Mouse (Mus musculus) lung, postnatal 10 days (tissue): ENCODE data around the gene BC029722.

Experiments
- DNase-seq: peaks from one replicate; pipeline ENCODE4 v3.0.0; 2021

The BC029722 gene

GRCm38 (mm10) chr2:155778004-155778403 lies 41.2 kb downstream of the BC029722 start:
- DNase-seq = no peak

DNA sequence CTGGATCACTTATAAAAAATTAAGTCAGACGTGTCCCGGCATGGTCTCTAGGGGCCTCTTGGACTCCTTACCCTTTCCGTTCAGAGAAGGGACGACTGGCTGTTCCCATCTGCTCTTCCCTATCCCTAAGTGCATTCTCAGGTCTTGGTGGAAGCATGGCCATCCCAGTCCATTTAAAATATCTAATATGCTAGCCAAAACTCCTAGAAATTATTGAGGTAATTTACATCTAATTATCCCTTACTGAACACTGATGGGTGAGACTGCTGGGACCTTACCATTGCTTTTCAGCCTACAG lies 41.6 kb downstream of the BC029722 start:
- DNase-seq = no peak

DNA sequence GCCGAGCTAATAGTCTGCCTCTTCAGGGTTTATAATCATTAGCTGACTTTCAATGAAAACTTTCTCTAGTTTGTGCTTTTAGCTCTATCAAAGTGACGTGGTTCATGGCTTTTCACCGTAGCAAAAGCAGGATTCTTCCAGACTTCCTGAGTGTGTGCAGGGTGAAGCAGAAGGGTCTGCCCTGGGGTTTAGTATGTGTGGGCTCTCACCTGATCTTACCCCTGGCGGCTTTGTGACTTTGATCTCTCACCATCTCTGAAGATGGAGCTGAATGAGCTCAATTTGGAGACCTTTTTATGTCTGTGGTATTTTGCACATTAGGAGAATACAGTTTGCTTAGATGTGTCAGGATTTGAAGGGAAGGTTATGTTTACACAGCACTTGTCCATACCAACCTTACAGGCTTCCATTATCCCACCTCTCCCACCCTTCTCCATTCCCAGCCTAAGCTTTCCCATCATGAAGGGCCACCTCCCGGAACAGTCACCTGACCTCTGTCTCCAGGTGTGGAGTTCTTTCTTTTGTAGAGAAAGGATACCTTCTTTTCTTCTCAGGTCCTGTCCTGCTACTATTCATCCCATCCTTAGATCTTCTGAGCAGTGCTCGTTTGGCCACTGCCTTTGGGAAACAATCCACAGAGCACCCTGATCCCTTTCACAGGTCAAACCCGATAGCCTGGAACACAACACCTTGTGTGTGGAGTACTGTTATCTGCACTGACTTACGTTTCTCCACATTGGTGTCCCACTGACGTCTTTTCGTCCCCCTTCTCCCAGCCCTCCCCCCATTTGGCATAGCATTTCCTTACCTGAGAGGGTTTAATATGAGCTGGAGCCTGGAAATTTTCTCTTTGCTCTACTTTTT lies 42.2 kb downstream of the BC029722 start:
- DNase-seq = no peak

GRCm38 (mm10) chr2:155775685-155776263 lies 43.5 kb downstream of the BC029722 start:
- peak; percentile 79 for DNase-seq

DNA sequence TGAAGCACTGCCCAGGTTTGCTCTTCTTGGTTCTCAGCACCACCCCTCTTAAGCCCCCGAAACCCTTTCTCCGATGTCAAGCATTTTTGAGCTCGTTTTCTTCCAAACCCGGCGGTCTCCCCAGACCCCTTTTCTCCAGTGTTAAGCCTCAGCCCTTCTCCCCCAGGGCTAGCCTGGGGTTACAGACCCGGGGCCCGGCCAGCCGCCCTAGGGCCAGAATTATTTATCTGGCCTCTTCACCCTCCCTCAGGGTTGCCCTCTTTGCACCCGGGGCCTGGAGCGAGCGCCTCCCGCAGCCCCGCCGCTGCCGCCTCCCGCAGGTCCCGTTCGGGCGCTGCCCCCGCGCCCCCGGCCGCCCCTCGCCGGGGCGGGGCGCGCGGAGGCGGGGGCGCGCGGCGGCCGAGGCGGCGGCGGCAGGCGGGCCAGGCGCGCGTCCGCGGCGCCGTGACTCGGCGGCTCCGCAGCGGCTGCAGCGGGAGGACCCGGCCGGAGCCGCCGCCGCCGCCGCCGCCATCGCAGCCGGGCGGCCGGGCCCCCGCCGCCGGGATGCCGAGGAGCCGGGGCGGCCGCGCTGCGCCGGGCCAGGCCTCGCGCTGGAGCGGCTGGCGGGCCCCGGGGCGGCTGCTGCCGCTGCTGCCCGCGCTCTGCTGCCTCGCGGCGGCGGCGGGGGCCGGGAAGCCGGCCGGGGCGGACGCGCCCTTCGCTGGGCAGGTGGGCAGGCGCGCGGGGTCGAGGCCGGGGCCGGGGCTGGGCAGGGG lies 44.1 kb downstream of the BC029722 start, which contains the start of gene Mmp24:
Gene Mmp24 (plus strand): TSS at position 416 of the 758 bp plus-strand sequence.
- DNase-seq = no peak

DNA sequence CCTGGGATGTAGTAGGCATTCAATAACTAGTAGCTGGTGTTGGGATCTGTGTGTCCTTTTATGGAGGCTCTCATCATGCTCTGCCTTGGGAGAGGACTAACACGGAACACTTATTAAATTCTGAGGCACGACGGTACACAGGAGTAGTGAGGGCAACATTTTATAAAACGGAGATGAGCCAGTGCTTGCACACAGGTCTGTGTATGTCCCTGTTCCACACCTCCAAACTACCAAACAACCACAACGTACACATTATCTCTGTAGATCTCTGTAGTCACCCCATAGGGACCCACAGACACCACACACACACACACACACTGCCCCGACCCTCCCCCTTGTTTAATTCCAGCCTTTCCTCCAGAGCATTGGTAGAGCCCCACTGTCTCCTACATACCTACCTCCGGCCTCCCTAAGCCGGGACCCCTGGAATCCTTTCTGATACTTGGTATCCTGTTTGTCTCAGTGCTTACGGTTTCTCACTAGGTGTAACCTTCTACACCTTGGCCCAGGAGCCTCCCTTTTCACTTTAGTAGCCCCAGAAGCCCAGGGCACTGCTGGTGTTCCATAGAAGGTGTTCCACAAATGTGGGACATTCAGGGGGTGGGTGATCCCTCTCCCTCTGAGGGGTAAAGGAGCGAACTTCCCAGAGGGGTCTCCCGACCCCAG lies 44.8 kb downstream of the BC029722 start:
- DNase-seq = no peak

DNA sequence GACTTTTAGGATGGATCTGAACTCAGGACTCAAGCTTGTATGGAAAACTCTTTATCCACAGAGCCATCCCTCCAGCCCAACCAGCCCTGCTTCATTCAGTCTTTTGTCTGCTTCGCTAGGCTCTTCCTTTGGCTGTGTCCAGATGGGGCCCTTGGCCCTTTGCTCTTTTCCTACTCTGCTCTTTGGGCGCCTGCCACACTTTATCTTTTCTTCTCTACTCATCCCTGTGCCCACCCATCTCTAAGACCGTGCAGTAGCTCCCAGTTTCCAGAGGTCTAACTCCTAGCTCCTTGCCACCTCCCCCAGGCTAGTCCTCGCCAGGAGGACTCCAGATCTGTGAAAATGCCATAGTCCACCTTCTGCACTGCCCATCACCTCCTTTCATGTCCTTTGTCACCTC lies 45.6 kb downstream of the BC029722 start:
- DNase-seq = no peak
